Mouse (Mus musculus): Measurements from ENCODE around the gene B230307C23Rik. TPM values are rescaled to one million over a fixed set of nuclear protein-coding genes. Genes with fewer than 3 reads are reported as not detected.

Gene B230307C23Rik
- polyA plus RNA-seq, 2 experiments, result 13.5 to 32.9 TPM

DNA sequence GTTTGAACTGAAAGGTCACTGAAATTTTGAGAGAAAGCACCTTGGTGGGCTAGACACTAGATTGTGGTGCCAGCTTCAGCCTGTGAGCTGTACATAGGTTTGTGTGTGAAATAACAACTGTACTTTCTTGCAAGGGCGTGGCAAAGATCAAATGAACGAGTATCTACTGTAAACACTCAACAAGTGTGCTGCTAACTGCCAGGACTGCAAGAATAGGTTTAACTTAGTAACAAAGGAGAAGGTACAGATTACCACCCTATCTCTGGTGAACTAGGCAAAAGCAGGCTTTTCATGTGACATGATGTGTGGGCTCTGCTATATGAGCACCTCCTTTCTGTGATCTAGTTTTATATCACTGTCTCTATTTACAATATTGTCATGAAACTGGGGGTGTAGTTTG is 43.8 kb upstream of the B230307C23Rik start:
- no peaks in the 10 kb centered on the region for H3K4me1 ChIP-seq (ENCODE audit: control insufficient read depth, insufficient read depth, low read length)
- no peak for TF ChIP-seq POLR2A (IDR thresholded peaks at IDR 0.05; ENCODE audit: borderline replicate concordance, extremely low read depth, insufficient read depth, insufficient read length)
- no peak overlapping the region for H3K4me3 ChIP-seq (replicated peaks; ENCODE audit: low read length)
- H3K9ac ChIP-seq (ENCODE audit: low read depth, low read length, severe bottlenecking), result no peak overlapping the region
- no peak overlapping the region for H3K4me2 ChIP-seq (replicated peaks; ENCODE audit: low read depth, low read length, severe bottlenecking)
- H3K36me3 ChIP-seq (ENCODE audit: control insufficient read depth, insufficient read depth, low read length), result peaks cover 74% of the 10 kb centered on the region
- 88% methylated on average over 2 of the region's 2 CpGs for WGBS
- DNase-seq (ENCODE audit: low spot score) (no peak), ATAC-seq (ENCODE audit: low FRiP score, low read depth) (no peak)
- H3K27ac ChIP-seq (replicated peaks; ENCODE audit: low read depth, low read length), result no peak overlapping the region
- no peaks in the 10 kb centered on the region for H3K27me3 ChIP-seq (ENCODE audit: control insufficient read depth, insufficient read depth, low read length)
- H3K9me3 ChIP-seq (ENCODE audit: control insufficient read depth, low read length), result no peaks in the 10 kb centered on the region

- H3K27me3 ChIP-seq (ENCODE audit: control insufficient read depth, insufficient read depth, low read length), result no peaks in the 10 kb centered on the region
- TF ChIP-seq POLR2A (IDR thresholded peaks at IDR 0.05; ENCODE audit: borderline replicate concordance, extremely low read depth, insufficient read depth, insufficient read length), result no peak
- H3K36me3 ChIP-seq (ENCODE audit: control insufficient read depth, insufficient read depth, low read length), result peaks cover 51% of the 10 kb centered on the region
- no peaks in the 10 kb centered on the region for H3K9me3 ChIP-seq (ENCODE audit: control insufficient read depth, low read length)
- no peak overlapping the region for H3K4me3 ChIP-seq (replicated peaks; ENCODE audit: low read length)
- DNase-seq (ENCODE audit: low spot score) (no peak), ATAC-seq (ENCODE audit: low FRiP score, low read depth) (no peak)
- 84% methylated on average over 2 of the region's 2 CpGs for WGBS
- no peak overlapping the region for H3K4me2 ChIP-seq (replicated peaks; ENCODE audit: low read depth, low read length, severe bottlenecking)
- H3K9ac ChIP-seq (ENCODE audit: low read depth, low read length, severe bottlenecking), result no peak overlapping the region
- no peaks in the 10 kb centered on the region for H3K4me1 ChIP-seq (ENCODE audit: control insufficient read depth, insufficient read depth, low read length)
- no peak overlapping the region for H3K27ac ChIP-seq (replicated peaks; ENCODE audit: low read depth, low read length)
Observed at GRCm38 (mm10) chr16:97956011-97956410, 41.1 kb upstream of the B230307C23Rik start.

DNA sequence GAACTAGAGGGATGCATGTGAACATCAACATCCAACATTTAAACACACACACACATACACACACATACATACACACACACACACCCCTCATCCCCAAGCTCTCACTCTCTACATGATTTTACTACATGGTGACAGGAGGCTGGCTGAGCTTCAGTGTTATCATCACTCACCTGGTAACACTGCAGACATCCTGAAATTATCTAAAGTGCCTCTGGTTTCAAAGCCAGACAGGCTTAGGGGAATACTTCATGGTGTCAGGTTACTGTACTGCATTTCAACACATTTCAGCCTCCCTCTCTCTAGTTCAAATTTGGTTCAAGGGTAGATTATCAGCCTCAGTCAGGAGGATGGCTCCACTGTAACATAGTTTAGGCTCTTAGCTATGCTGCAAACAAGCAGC is 39.5 kb upstream of the B230307C23Rik start:
- H3K9ac ChIP-seq (ENCODE audit: low read depth, low read length, severe bottlenecking), result no peak overlapping the region
- H3K4me3 ChIP-seq (replicated peaks; ENCODE audit: low read length), result no peak overlapping the region
- peaks cover 3% of the 10 kb centered on the region; the same call in 1 of the 2 replicates for H3K4me1 ChIP-seq (ENCODE audit: control insufficient read depth, insufficient read depth, low read length)
- H3K9me3 ChIP-seq (ENCODE audit: control insufficient read depth, low read length), result no peaks in the 10 kb centered on the region
- H3K27ac ChIP-seq (replicated peaks; ENCODE audit: low read depth, low read length), result no peak overlapping the region
- TF ChIP-seq POLR2A (IDR thresholded peaks at IDR 0.05; ENCODE audit: borderline replicate concordance, extremely low read depth, insufficient read depth, insufficient read length), result no peak
- no peak overlapping the region for H3K4me2 ChIP-seq (replicated peaks; ENCODE audit: low read depth, low read length, severe bottlenecking)
- no peak for DNase-seq (ENCODE audit: low spot score)
- no peak for ATAC-seq (ENCODE audit: low FRiP score, low read depth)
- peaks cover 34% of the 10 kb centered on the region for H3K36me3 ChIP-seq (ENCODE audit: control insufficient read depth, insufficient read depth, low read length)
- H3K27me3 ChIP-seq (ENCODE audit: control insufficient read depth, insufficient read depth, low read length), result no peaks in the 10 kb centered on the region

DNA sequence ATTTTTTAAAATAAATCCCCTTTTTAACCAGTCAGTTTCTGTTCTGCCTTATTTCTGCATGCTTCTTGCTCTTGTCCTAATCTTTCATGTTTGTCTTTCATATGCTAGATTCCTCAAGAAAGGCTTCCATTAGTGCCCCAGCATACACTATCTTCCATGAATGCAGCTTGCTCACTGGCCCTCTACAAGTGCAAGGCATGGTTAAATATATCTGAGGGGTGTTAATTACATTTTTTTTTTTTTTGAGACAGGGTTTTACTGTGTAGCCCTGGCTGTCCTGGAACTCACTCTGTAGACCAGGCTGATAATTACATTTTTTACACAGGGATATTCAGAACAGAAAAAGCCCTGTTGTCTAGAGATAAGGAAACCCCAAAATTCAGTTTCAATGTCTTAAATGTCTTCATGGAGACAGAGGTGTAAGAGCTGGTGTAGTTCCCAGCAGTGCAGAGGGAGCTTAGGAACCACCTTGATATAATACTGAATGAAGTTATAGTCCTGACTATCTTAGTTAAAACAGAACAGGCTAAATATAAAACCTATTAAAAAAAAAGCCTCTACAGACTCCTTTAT is 38.6 kb upstream of the B230307C23Rik start:
- no peak overlapping the region for H3K9ac ChIP-seq (ENCODE audit: low read depth, low read length, severe bottlenecking)
- H3K4me1 ChIP-seq (ENCODE audit: control insufficient read depth, insufficient read depth, low read length), result peaks cover 3% of the 10 kb centered on the region; the same call in 1 of the 2 replicates
- no peak overlapping the region for H3K27ac ChIP-seq (replicated peaks; ENCODE audit: low read depth, low read length)
- no peaks in the 10 kb centered on the region for H3K9me3 ChIP-seq (ENCODE audit: control insufficient read depth, low read length)
- H3K4me2 ChIP-seq (replicated peaks; ENCODE audit: low read depth, low read length, severe bottlenecking), result no peak overlapping the region
- peaks cover 28% of the 10 kb centered on the region; the same call in 1 of the 2 replicates for H3K36me3 ChIP-seq (ENCODE audit: control insufficient read depth, insufficient read depth, low read length)
- ATAC-seq (ENCODE audit: low FRiP score, low read depth), result no peak
- H3K4me3 ChIP-seq (replicated peaks; ENCODE audit: low read length), result no peak overlapping the region
- no peak for TF ChIP-seq POLR2A (IDR thresholded peaks at IDR 0.05; ENCODE audit: borderline replicate concordance, extremely low read depth, insufficient read depth, insufficient read length)
- H3K27me3 ChIP-seq (ENCODE audit: control insufficient read depth, insufficient read depth, low read length), result no peaks in the 10 kb centered on the region
- no peak for DNase-seq (ENCODE audit: low spot score)

DNA sequence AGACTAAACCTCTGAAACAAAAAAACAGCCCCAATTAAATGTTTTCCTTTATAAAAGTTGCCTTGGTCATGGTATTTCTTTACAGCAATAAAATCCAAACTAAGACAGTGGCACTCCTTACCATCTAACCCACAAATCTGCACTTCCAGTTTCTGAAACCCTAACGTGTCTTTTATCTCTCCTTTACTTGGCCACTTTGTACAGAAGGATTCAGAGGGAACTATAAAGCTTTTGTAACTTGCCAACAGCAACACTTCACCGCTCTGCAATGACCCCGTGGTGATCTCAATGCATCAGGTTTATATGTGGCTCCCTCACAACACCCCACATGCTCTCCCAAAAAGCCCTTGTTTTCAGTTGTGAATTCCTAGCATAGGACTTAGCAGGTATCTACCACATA is 36.8 kb upstream of the B230307C23Rik start:
- Histone ChIP-seq H3K27ac (replicated peaks; ENCODE audit: low read depth, low read length) (no peak overlapping the region), H3K9ac (ENCODE audit: low read depth, low read length, severe bottlenecking) (no peak overlapping the region), H3K4me3 (replicated peaks; ENCODE audit: low read length) (no peak overlapping the region), H3K4me2 (replicated peaks; ENCODE audit: low read depth, low read length, severe bottlenecking) (no peak overlapping the region), H3K4me1 (ENCODE audit: control insufficient read depth, insufficient read depth, low read length) (peaks cover 3% of the 10 kb centered on the region; the same call in 1 of the 2 replicates), H3K27me3 (ENCODE audit: control insufficient read depth, insufficient read depth, low read length) (no peaks in the 10 kb centered on the region), H3K9me3 (ENCODE audit: control insufficient read depth, low read length) (no peaks in the 10 kb centered on the region), H3K36me3 (ENCODE audit: control insufficient read depth, insufficient read depth, low read length) (peaks cover 13% of the 10 kb centered on the region; the same call in 1 of the 2 replicates)
- DNase-seq (ENCODE audit: low spot score), result no peak
- WGBS, result 94% methylated on average over 3 of the region's 3 CpGs
- ATAC-seq (ENCODE audit: low FRiP score, low read depth), result no peak
- no peak for TF ChIP-seq POLR2A (IDR thresholded peaks at IDR 0.05; ENCODE audit: borderline replicate concordance, extremely low read depth, insufficient read depth, insufficient read length)

Measured in limb, embryonic 14.5 days (tissue).